Mouse (Mus musculus): ENCODE results near the gene Ift172. TPM values are rescaled to one million over a fixed set of nuclear protein-coding genes. Genes with fewer than 3 reads are reported as not detected.

Gene Ift172
- polyA plus RNA-seq, 1 experiment from 2014 or later, result 50.7 TPM

DNA sequence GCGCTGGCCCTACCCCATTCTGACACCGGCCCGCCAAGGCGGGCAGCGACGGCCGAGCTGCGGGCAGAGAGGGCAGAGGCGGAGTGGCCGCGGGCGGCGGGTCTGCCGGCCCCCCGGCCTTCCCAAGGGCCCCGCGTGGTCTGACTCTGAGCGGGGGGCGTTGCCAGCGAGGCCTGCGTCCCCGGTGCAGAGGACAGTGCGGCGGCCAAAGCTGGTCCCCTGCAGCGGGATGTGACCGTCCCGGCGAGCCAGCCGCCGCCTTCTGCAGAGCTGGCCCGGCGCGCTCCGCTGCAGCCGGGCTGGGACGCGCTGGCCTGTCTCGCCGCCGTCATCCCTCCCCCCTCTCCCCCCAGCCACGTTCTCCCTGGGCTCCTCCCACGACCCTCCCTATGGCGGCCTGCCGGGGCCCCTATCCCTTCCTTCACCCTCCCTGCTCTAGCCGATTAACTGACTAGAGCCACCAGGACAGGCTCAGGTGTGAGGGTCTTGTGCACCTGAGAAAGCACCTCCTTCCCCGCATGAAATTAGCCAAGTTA, 4.8 kb upstream of the Ift172 start, which contains the start of gene Fndc4:
Gene Fndc4, minus strand, starts transcription at position 475 of the 536 bp plus-strand sequence.
- peaks cover 23% of the 10 kb centered on the region for H3K4me1 ChIP-seq
- peak; percentile 83 for ATAC-seq (ENCODE audit: low FRiP score, low read depth)
- no peaks in the 10 kb centered on the region for H3K9me3 ChIP-seq
- H3K4me3 ChIP-seq, result peak within 1 kb of the TSS; percentile 82
- WGBS, result under 1% methylated on average over 32 of the region's 46 CpGs
- peak within 1 kb of the TSS; percentile 87 for H3K4me2 ChIP-seq (replicated peaks)
- H3K36me3 ChIP-seq, result 0 out of 2 replicates have a peak, but pooled peaks cover 8% of the 10 kb centered on the region
- H3K27ac ChIP-seq (replicated peaks), result peak within 1 kb of the TSS; percentile 88
- H3K9ac ChIP-seq (replicated peaks), result peak within 1 kb of the TSS; percentile 93
- H3K27me3 ChIP-seq, result peaks cover 6% of the 10 kb centered on the region; the same call in 1 of the 2 replicates

DNA sequence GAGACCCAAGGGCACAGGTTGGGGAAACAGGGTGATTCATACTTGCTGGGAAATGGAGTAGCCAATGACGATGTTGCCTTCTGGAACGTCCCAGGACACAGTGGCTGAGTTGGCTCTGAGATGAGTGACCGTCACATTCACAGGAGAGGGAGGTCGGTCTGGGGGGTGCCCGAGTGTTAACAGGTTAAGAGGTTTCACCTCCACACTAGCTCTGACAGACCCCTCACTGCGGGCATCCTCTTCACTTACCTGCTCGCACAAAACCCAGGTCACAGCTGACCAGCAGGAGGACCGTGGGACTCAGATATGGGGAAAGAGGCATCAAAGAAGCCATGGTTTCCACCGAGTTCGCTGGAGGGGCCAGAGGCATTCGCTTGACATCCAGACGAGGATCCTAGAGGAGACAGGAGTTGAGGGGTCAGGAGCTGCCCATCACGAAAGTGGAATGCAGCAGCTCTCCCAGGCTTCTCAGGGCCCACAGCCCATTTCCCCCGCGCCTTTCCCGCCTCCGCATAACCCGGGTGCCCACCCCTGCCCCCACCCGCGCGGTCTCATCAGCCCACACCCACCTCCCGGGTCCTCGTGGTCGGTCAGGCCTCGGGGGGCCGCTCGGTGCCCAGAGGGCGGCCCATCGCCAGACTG, 4.2 kb upstream of the Ift172 start:
- peaks cover 6% of the 10 kb centered on the region; the same call in 1 of the 2 replicates for H3K27me3 ChIP-seq
- H3K9me3 ChIP-seq, result no peaks in the 10 kb centered on the region
- H3K4me1 ChIP-seq, result peaks cover 28% of the 10 kb centered on the region
- H3K4me3 ChIP-seq, result peak overlapping the region; percentile 82
- peak overlapping the region; percentile 87 for H3K4me2 ChIP-seq (replicated peaks)
- WGBS, result 5% methylated on average over 26 of the region's 29 CpGs
- no peak for ATAC-seq (ENCODE audit: low FRiP score, low read depth)
- H3K36me3 ChIP-seq, result 0 out of 2 replicates have a peak, but pooled peaks cover 8% of the 10 kb centered on the region
- peak overlapping the region; percentile 93 for H3K9ac ChIP-seq (replicated peaks)
- peak overlapping the region; percentile 88 for H3K27ac ChIP-seq (replicated peaks)

DNA sequence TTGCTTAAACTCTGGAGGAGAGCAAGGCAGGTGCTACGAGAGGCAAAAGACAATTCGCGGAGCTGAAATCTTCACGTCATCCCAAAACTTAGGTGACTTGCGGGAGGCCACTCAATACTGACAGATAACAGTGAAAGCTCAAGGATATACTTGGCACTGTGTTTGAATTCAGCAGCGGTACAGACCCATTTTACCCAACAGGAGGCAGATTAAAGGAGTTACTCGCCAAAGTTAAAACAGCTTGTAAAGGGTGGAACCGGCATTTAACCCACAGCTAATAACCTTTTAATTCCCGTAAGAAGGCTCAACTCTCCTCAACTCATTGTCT, 409 bp upstream of the Ift172 start:
- H3K36me3 ChIP-seq, result peaks cover 14% of the 10 kb centered on the region; the same call in 1 of the 2 replicates
- peak overlapping the region; percentile 81 for H3K27ac ChIP-seq (replicated peaks)
- H3K4me3 ChIP-seq, result peak overlapping the region; percentile 51
- H3K27me3 ChIP-seq, result no peaks in the 10 kb centered on the region
- H3K4me1 ChIP-seq, result peaks cover 30% of the 10 kb centered on the region
- H3K9me3 ChIP-seq, result no peaks in the 10 kb centered on the region
- 3% methylated on average over 9 of the region's 9 CpGs for WGBS
- peak overlapping the region; percentile 84 for H3K4me2 ChIP-seq (replicated peaks)
- H3K9ac ChIP-seq (replicated peaks), result peak overlapping the region; percentile 59
- no peak for ATAC-seq (ENCODE audit: low FRiP score, low read depth)

DNA sequence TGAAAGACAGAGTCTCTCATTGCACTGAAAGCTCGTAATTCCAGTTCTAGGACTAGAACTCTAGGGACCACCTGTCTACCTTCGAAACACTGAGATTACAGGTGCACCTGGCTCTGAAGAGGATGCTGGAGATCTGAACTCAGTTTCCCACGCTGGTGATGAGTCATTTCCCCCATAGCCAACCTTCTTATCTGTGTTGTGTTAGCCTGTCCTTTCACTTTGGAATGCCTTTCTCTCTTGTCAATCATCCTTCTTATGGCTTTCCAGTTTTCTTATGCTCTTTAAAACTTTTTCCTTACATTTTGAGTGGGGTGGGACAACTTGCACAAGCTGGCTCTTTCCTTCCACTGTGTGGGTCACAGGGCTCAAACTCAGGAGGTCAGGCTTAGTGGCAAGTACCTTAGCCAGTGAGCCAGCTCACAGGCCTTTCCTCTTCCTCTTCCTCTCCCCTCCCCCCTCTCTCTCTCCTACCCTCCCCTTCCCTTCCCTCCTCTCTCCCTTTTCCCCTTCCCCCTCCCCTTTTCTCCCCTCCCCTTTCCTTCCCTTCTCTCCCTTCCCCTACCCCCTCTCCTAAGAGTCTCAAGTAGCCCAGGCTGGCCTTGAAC, 1.2 kb downstream of the Ift172 start:
- Histone ChIP-seq H3K9ac (replicated peaks) (no peak overlapping the region), H3K4me1 (peaks cover 24% of the 10 kb centered on the region), H3K27ac (replicated peaks) (no peak overlapping the region), H3K27me3 (no peaks in the 10 kb centered on the region), H3K36me3 (peaks cover 30% of the 10 kb centered on the region), H3K4me2 (replicated peaks) (peak overlapping the region; percentile 84), H3K4me3 (peak overlapping the region; percentile 51; the same call in 1 of the 2 replicates), H3K9me3 (no peaks in the 10 kb centered on the region)
- WGBS, result 79% methylated on average over 3 of the region's 3 CpGs
- no peak for ATAC-seq (ENCODE audit: low FRiP score, low read depth)

DNA sequence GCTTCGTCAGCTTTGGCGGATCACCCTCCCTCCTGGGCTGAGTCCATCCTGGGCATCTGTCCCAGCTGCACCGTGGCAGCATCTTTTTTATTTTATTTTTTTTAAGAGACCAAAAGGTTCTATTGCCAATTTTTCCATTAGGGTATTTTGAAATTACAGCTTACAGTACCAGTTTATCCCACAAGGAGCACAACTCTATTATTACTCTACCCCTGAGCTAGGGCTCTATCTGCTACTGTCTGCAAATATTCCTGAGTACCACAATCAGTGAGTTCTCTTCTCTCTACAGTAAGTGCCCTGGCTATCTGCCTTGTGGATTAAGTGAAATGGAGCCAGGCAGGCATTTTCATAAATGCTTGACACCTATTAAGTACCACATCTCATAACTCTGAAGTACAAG, 2.3 kb downstream of the Ift172 start:
- H3K9ac ChIP-seq (replicated peaks), result no peak overlapping the region
- peaks cover 14% of the 10 kb centered on the region for H3K4me1 ChIP-seq
- no peaks in the 10 kb centered on the region for H3K9me3 ChIP-seq
- H3K27me3 ChIP-seq, result no peaks in the 10 kb centered on the region
- no peak overlapping the region for H3K4me3 ChIP-seq
- ATAC-seq (ENCODE audit: low FRiP score, low read depth), result no peak
- 84% methylated on average over 3 of the region's 3 CpGs for WGBS
- no peak overlapping the region for H3K4me2 ChIP-seq (replicated peaks)
- peaks cover 31% of the 10 kb centered on the region for H3K36me3 ChIP-seq
- no peak overlapping the region for H3K27ac ChIP-seq (replicated peaks)

DNA sequence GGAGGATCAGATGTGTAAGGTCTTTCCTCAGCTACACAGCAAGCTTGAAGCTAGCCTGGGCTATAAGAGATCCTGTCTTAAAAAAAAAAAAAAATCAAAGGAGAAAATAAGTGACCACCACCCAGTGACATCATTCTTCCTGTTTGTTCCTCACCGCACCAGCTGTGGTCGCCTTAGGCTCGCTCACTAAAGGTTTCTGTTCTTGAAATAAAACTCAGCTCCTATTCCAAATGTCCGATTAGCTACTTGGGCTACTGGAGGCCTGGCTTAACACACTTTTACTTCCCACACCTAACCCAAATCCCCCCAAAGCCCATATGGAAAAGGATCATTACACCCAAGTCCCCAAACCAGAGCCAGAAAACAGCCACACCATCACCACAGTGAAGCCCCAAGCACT, 2.7 kb downstream of the Ift172 start:
- Histone ChIP-seq H3K4me1 (peaks cover 14% of the 10 kb centered on the region), H3K4me3 (no peak overlapping the region), H3K36me3 (peaks cover 36% of the 10 kb centered on the region), H3K9ac (replicated peaks) (no peak overlapping the region), H3K27me3 (no peaks in the 10 kb centered on the region), H3K9me3 (no peaks in the 10 kb centered on the region), H3K27ac (replicated peaks) (no peak overlapping the region), H3K4me2 (replicated peaks) (no peak overlapping the region)
- 92% methylated on average over 4 of the region's 4 CpGs for WGBS
- no peak for ATAC-seq (ENCODE audit: low FRiP score, low read depth)

DNA sequence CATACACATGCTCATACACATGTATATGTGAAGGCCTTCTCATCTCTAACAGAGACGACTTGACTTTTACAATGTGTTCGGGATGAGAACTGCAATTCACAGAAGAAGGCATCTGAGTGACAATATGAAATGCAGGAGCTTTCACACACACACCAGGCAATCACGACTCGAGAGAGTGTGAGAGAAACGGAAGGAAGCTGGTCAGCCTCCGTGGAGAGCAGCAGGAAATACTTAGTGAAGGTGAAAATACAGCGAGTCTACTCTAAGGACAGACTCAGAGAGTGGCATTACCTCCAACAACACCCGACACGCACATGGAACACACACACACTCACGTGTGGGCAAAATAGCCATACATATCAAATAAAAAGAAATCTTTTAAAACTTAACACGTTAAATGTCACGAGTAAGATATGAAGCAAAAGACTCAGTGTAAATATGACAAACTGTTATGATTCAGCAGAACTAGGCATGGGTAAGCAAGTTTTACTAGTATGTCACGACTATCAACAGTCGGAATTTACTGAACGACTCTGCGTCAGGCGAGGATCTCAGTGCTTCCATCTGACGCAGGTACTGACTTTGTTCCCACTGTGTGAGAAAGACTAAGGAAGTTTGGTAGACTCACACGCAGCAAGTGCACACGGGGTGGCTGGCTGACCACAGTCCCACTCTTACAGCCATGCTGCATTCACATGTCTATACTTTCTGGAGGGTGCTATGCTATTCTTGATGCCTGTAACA, 11.5 kb downstream of the Ift172 start:
- 89% methylated on average over 20 of the region's 20 CpGs for WGBS
- Histone ChIP-seq H3K9me3 (no peaks in the 10 kb centered on the region), H3K4me3 (no peak overlapping the region), H3K4me1 (no peaks in the 10 kb centered on the region), H3K4me2 (replicated peaks) (no peak overlapping the region), H3K36me3 (peaks cover 69% of the 10 kb centered on the region), H3K27me3 (no peaks in the 10 kb centered on the region), H3K9ac (replicated peaks) (no peak overlapping the region), H3K27ac (replicated peaks) (no peak overlapping the region)
- no peak for ATAC-seq (ENCODE audit: low FRiP score, low read depth)

DNA sequence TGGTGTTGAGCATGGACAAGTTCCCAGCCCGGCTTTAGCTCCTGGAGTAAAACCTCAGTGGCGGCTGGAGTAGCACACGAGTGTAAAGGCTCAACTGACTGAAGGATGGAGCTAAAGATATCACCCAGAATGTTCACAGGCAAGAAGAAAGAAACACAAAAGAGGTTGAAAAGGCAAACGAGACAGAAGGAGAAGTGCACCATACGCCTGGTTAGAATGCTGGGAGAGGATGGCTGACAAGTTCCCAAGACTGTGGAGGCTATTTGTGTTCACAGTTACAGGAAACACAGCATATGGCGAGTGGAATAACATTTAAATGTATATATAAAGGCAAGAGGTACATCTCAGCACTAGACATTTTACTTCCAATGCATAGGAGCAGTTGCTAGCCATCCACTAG, 17.9 kb downstream of the Ift172 start:
- WGBS, result 90% methylated on average over 6 of the region's 6 CpGs
- no peak for ATAC-seq (ENCODE audit: low FRiP score, low read depth)
- no peaks in the 10 kb centered on the region for H3K27me3 ChIP-seq

DNA sequence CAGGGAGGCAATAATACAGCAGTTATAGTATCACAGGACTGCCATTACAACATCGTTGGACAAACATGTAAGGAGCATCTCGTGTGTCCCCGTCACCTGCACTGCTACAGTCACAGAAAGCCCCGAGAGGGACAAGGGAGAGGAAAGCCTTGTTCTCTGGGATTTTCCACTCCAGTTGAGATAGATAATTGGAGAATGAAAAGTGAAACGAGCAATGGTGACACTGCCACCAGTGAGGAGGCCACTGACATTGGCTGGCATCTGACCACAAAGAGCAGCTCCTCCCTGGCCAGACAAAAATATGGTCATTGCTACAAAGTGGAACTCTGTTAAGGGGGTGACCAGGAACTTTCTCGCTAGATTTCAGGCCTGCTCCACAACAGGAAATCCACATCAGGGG, 23.2 kb downstream of the Ift172 start:
- WGBS, result 55% methylated on average over 6 of the region's 6 CpGs
- Histone ChIP-seq H3K27ac (replicated peaks) (no peak overlapping the region), H3K27me3 (no peaks in the 10 kb centered on the region), H3K4me2 (replicated peaks) (no peak overlapping the region), H3K9me3 (no peaks in the 10 kb centered on the region), H3K4me3 (no peak overlapping the region), H3K36me3 (peaks cover 85% of the 10 kb centered on the region), H3K4me1 (no peaks in the 10 kb centered on the region), H3K9ac (replicated peaks) (no peak overlapping the region)
- no peak for ATAC-seq (ENCODE audit: low FRiP score, low read depth)

More for the DNA sequence above, 17.9 kb downstream of the Ift172 start:
- Histone ChIP-seq H3K4me2 (replicated peaks) (no peak overlapping the region), H3K4me1 (no peaks in the 10 kb centered on the region), H3K4me3 (no peak overlapping the region), H3K36me3 (peaks cover 58% of the 10 kb centered on the region), H3K9me3 (no peaks in the 10 kb centered on the region), H3K9ac (replicated peaks) (no peak overlapping the region), H3K27ac (replicated peaks) (no peak overlapping the region)

DNA sequence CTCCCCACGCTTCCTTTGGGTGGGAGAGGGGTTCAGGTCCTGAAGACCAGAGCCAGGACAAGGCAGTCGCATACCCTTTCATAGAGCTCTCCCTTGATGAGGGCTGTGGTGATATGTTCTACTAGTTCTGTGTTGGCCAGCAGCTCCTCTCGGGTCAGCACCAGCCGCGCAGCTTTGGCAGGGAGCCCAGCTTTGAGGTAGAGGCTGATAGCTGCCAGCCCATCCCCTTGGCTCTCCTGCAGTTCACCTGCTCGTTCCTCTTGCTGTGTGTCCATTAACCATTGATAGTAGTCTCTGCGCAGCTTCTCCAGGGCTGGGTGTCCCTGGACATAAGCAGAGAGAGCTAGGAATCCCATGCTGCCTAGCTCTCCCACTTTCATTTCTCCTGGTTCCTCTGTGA, 24.8 kb downstream of the Ift172 start:
- no peak overlapping the region for H3K4me2 ChIP-seq (replicated peaks)
- WGBS, result 89% methylated on average over 7 of the region's 7 CpGs
- no peak overlapping the region for H3K27ac ChIP-seq (replicated peaks)
- no peaks in the 10 kb centered on the region for H3K27me3 ChIP-seq
- H3K4me3 ChIP-seq, result no peak overlapping the region
- no peak overlapping the region for H3K9ac ChIP-seq (replicated peaks)
- H3K4me1 ChIP-seq, result no peaks in the 10 kb centered on the region
- no peak for ATAC-seq (ENCODE audit: low FRiP score, low read depth)
- H3K36me3 ChIP-seq, result peaks cover 84% of the 10 kb centered on the region
- no peaks in the 10 kb centered on the region for H3K9me3 ChIP-seq

DNA sequence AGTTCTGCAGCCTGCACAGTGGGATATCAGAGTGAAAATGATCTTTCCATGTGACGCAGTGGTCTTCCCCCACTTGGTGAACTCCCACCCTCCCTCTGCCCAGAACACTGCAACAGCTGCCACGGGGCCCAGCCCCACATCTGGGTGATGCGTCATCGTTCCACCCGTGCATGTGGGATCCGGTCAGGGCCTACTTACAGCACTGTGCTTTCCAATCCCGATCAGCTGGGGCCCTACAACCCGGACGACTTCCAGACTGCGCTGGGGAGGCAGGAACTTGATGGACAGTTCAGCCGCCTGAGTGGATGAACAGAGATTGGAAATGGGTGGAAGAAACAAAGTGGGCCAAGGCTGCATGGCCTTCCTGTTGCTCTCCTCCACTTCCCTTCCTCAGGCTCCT, 33.3 kb downstream of the Ift172 start:
- 91% methylated on average over 11 of the region's 11 CpGs for WGBS
- Histone ChIP-seq H3K36me3 (peaks cover 80% of the 10 kb centered on the region), H3K9me3 (no peaks in the 10 kb centered on the region)

DNA sequence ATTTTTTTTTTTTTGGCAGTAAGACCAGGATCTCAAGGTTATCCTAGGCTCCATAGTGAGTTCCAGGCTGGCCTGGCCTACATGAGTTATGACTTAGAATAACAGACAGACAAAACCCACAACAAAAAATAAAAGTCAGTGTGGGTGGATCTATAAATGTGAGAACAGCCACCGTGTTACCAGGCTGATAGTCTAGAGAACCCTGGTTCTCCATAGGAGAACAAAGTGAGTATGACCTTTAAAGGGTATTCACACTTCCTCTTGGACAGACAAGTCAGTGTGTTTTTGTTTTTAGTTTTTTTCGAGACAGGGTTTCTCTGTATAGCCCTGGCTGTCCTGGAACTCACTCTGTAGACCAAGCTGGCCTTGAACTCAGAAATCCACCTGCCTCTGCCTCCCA, 34.9 kb downstream of the Ift172 start:
- ATAC-seq (ENCODE audit: low FRiP score, low read depth), result no peak
- 86% methylated on average over 2 of the region's 2 CpGs for WGBS
- Histone ChIP-seq H3K36me3 (peaks cover 87% of the 10 kb centered on the region), H3K4me3 (no peak overlapping the region), H3K27ac (replicated peaks) (no peak overlapping the region), H3K4me1 (peaks cover 9% of the 10 kb centered on the region), H3K9ac (replicated peaks) (no peak overlapping the region), H3K9me3 (no peaks in the 10 kb centered on the region), H3K27me3 (peaks cover 8% of the 10 kb centered on the region), H3K4me2 (replicated peaks) (no peak overlapping the region)

More for the DNA sequence above, 33.3 kb downstream of the Ift172 start:
- no peak for ATAC-seq (ENCODE audit: low FRiP score, low read depth)
- no peak overlapping the region for H3K4me2 ChIP-seq (replicated peaks)
- no peak overlapping the region for H3K9ac ChIP-seq (replicated peaks)
- H3K4me3 ChIP-seq, result no peak overlapping the region
- no peaks in the 10 kb centered on the region for H3K27me3 ChIP-seq
- no peaks in the 10 kb centered on the region for H3K4me1 ChIP-seq
- H3K27ac ChIP-seq (replicated peaks), result no peak overlapping the region
